Mouse (Mus musculus) erythroblast, embryonic 14.5 days (primary cell): ENCODE results near the gene Zfp790.

ENCODE experiments used
- GATA1 ChIP-seq: IDR thresholded peaks from 2 replicates; pipeline ENCODE4 v1.6.1; 2012; ENCODE audit warnings: low read length, inconsistent platforms, mixed read lengths
- TAL1 ChIP-seq: IDR thresholded peaks from 3 replicates; pipeline ENCODE4 v1.6.1; 2012; ENCODE audit warnings: low read length, inconsistent platforms, mixed read lengths

DNA sequence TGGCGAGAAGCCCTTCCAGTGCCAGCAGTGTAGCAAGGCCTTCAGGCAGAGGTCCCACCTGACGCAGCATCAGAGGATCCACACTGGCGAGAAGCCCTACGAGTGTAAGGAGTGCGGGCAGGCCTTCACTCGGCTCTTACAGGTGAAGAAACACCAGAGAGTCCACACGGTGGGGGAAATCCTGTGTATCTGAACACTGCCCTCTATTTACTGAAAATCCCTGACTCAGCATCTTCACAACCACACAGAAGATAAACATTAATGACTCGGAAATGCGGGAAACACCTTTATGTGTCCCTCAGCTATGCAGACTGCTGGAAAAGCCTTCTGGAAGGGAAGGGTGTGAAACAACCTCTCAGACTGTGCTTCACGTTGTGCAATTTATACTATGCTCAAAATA, 38.5 kb upstream of the Zfp790 start:
- TF ChIP-seq TAL1 (no peak), GATA1 (no peak)
